Mouse (Mus musculus): ENCODE measurements at regions not wholly inside any gene's neighbourhood (a gene's known extent, or its start where the extent isn't known, plus 50 kb on each side); places are given as distances from the start of the nearest gene placed in this dataset.

DNA sequence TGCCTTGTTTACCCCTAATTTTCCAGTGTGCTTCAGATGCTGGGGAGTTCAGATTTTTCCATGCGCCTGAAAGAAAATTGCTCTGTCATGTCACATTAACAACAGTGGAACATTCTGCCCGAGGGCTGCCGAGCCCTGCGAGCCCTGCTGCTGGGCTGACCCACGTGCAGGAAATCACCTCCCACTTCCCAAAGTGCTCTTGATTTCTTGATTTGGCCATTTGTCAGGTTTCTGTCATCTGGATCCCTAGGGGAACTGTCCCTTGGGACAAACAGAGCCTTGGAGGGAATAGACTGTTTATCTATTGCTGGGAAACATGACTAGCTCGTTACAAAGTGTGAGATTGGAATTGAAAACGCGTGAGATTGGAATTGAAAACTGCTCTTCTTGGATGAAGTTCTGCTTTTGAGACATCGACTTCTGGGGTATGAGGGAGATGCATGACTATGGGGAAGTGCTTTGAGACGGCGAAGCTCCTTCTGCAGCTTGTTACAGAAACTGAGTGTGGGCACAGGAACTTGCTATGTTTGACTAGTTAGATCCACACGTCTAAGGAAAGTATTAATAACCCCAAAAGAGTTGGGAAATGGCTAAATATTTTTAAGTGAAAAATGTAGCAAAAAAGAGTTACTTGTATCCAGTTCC is 277.0 kb downstream of the Glrx3 start:
- WGBS, result 73% methylated on average over 12 of the region's 12 CpGs
- no peak for ATAC-seq (ENCODE audit: low FRiP score)
- no peak overlapping the region for H3K4me2 ChIP-seq

DNA sequence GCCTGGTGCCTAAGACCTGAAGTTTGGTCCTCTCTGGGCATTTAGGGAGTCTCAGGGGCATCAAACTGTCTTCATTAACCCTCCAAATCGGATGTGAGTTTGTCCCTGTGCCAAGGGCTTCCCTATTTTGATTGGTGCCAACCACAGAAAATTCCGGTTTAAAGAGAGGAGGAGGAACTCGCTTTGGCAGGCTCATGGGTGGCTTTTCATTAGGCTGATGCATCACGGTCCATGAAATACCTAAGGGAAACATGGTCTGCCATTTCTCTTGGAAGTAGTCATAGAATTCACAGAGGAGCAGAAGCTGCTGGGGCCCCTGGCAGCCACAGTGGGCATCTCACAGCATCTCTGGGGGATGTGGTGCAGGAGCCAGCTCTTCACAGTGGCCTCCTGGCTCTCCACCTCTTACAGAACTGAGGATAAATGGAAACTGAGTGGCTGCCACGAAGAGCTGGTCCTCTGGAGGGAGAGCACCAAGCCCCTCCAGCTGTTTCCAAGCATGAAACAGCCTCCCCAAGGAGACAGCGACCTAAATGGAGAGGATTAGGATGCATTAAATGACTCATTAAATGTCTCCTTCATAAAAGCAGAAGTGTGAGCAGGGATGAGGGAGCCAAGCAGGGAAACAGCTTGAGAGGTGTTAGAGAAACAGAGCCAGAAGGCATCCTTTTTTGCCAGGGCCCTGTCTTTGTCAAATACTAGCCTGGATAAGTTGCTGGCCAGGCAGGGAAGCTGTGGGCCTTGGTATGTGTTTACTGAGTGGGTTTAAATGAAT is 277.9 kb downstream of the Glrx3 start:
- Histone ChIP-seq H3K4me3 (ENCODE audit: low read depth, low read length) (no peak overlapping the region), H3K36me3 (ENCODE audit: control insufficient read depth, insufficient read depth, low read length) (no peaks in the 10 kb centered on the region), H3K9me3 (ENCODE audit: control insufficient read depth, low read length) (no peaks in the 10 kb centered on the region), H3K4me1 (ENCODE audit: control insufficient read depth, insufficient read depth, low read length) (no peaks in the 10 kb centered on the region), H3K9ac (ENCODE audit: low read length) (no peak overlapping the region), H3K27me3 (ENCODE audit: control insufficient read depth, insufficient read depth, low read length) (no peaks in the 10 kb centered on the region), H3K27ac (ENCODE audit: low read depth, low read length) (no peak overlapping the region), H3K4me2 (no peak overlapping the region)
- DNase-seq (ENCODE audit: low spot score, missing footprints), result no peak
- no peak for ATAC-seq (ENCODE audit: low FRiP score)
- 75% methylated on average over 6 of the region's 6 CpGs for WGBS

More for the DNA sequence above, 277.0 kb downstream of the Glrx3 start:
- Histone ChIP-seq H3K4me1 (ENCODE audit: control insufficient read depth, insufficient read depth, low read length) (no peaks in the 10 kb centered on the region), H3K9me3 (ENCODE audit: control insufficient read depth, low read length) (no peaks in the 10 kb centered on the region), H3K27me3 (ENCODE audit: control insufficient read depth, insufficient read depth, low read length) (no peaks in the 10 kb centered on the region), H3K4me3 (ENCODE audit: low read depth, low read length) (no peak overlapping the region), H3K9ac (ENCODE audit: low read length) (no peak overlapping the region), H3K27ac (ENCODE audit: low read depth, low read length) (no peak overlapping the region), H3K36me3 (ENCODE audit: control insufficient read depth, insufficient read depth, low read length) (no peaks in the 10 kb centered on the region)
- no peak for DNase-seq (ENCODE audit: low spot score, missing footprints)

DNA sequence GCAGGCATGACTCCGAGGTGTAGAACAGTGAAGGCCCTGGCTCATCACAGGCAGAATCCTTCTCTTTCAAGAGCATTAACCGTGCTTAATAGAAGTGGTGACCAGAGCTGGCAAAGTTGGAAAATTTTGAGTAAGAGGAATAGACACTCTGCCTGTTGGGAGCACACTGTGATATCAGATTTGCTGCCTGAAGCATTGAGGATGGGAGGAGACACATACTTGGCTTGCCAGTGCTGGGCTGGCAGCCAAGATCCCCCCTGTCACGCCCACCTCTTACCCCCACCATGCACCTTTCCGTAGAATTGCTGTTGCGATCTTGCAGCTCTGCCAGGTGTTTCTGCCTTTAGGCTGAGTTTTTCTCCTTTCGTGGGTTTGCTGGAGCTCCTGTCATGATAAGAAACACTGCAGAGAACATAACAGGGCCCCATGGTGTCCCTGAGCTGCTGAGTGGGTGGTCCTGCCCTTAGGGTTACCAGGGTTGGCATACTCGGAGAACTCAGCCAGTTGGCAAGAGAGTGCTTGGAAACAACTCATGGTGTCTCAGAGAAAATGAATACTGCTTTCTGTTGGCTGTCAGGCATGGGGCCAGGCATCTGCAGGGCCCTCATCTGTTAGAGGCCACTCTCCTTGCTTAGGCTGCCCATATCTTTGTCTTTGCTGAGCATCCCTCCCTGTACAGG is 286.1 kb downstream of the Glrx3 start:
- H3K36me3 ChIP-seq (ENCODE audit: control insufficient read depth, insufficient read depth, low read length), result no peaks in the 10 kb centered on the region
- WGBS, result 82% methylated on average over 7 of the region's 7 CpGs
- H3K9ac ChIP-seq (ENCODE audit: low read length), result no peak overlapping the region
- H3K4me3 ChIP-seq (ENCODE audit: low read depth, low read length), result no peak overlapping the region
- DNase-seq (ENCODE audit: low spot score, missing footprints) (no peak), ATAC-seq (ENCODE audit: low FRiP score) (no peak)
- no peak overlapping the region for H3K27ac ChIP-seq (ENCODE audit: low read depth, low read length)
- H3K9me3 ChIP-seq (ENCODE audit: control insufficient read depth, low read length), result no peaks in the 10 kb centered on the region
- no peak overlapping the region for H3K4me2 ChIP-seq
- no peaks in the 10 kb centered on the region for H3K4me1 ChIP-seq (ENCODE audit: control insufficient read depth, insufficient read depth, low read length)
- no peaks in the 10 kb centered on the region for H3K27me3 ChIP-seq (ENCODE audit: control insufficient read depth, insufficient read depth, low read length)

DNA sequence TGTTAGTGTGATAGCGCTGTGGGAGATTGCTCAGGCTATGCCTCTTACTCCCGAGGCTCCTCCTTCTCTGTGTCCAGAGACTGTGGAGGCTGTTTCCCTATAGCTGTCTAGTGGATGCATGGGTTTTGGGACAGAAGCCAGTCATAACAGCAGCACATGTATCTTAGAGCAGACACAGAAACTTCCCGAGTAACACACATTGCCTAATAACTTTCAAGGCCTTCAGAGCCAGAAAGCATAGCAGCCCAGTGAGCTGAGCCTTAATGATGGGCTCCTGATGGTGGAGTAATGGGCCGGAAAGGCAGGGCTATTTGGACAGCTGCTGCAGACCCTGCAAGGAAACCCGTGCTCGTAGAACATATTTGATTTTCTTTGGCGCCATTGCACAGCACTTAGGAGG is 288.6 kb downstream of the Glrx3 start:
- WGBS, result 85% methylated on average over 7 of the region's 7 CpGs

DNA sequence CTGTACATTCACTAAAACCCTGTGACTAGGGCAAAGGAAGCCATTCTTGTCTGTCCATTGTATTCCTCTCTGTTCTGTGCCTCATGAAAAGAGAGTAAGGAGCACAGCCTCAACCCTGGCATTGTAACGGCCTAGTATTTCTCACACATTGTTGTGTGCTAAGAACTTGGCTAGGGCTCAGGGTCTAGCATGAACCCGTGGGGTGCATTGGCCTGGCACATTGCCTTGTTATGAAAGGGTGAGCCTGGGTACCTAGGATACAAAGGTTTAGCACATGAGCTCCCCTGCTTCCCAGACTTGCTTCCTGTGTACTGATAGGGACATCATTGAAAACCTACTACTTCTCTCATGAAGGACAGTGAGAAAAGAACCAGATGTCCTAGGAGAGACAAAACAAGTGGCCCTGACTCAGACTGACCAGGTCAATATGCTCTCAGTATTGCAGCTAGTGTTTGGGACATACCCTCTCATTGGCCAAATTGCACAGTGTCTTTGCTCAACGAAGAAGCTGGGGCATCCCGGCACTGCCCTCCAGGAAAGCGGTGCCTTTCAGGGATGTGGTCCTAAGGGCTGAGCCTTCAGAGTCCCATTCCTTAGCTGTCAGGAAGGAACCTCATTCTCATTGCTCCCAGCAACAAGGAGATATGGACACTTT is 298.6 kb downstream of the Glrx3 start:
- Histone ChIP-seq H3K4me1 (ENCODE audit: control insufficient read depth, insufficient read depth, low read length) (no peaks in the 10 kb centered on the region), H3K4me3 (ENCODE audit: low read depth, low read length) (no peak overlapping the region), H3K27me3 (ENCODE audit: control insufficient read depth, insufficient read depth, low read length) (no peaks in the 10 kb centered on the region), H3K9me3 (ENCODE audit: control insufficient read depth, low read length) (no peaks in the 10 kb centered on the region), H3K4me2 (no peak overlapping the region), H3K36me3 (ENCODE audit: control insufficient read depth, insufficient read depth, low read length) (no peaks in the 10 kb centered on the region), H3K9ac (ENCODE audit: low read length) (no peak overlapping the region), H3K27ac (ENCODE audit: low read depth, low read length) (no peak overlapping the region)
- WGBS, result 95% methylated on average over 5 of the region's 5 CpGs
- no peak for ATAC-seq (ENCODE audit: low FRiP score)
- no peak for DNase-seq (ENCODE audit: low spot score, missing footprints)

More for the DNA sequence above, 288.6 kb downstream of the Glrx3 start:
- DNase-seq (ENCODE audit: low spot score, missing footprints), result no peak
- no peak for ATAC-seq (ENCODE audit: low FRiP score)
- no peaks in the 10 kb centered on the region for H3K4me1 ChIP-seq (ENCODE audit: control insufficient read depth, insufficient read depth, low read length)
- H3K9me3 ChIP-seq (ENCODE audit: control insufficient read depth, low read length), result no peaks in the 10 kb centered on the region
- H3K9ac ChIP-seq (ENCODE audit: low read length), result no peak overlapping the region
- H3K4me3 ChIP-seq (ENCODE audit: low read depth, low read length), result no peak overlapping the region
- H3K27ac ChIP-seq (ENCODE audit: low read depth, low read length), result no peak overlapping the region
- no peaks in the 10 kb centered on the region for H3K27me3 ChIP-seq (ENCODE audit: control insufficient read depth, insufficient read depth, low read length)
- H3K4me2 ChIP-seq, result no peak overlapping the region
- no peaks in the 10 kb centered on the region for H3K36me3 ChIP-seq (ENCODE audit: control insufficient read depth, insufficient read depth, low read length)

DNA sequence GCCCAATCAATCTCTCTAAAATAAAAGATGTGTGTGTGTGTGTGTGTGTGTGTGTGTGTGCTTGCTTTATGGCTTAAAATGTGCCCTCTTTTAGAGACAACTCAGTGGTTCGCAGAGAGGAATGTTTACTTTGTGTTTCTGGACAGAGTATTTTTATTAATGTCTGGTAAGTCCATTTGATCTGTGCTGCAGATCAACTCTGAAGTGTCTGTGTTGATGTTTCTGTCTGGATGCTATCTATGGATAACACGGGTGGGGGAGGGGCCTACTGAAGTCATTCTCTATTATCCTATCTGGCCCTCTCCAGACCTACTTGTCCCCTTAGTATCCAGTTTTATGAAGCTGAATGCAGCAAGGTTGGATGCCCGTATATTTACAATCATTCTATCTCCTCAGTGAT is 304.3 kb downstream of the Glrx3 start:
- 86% methylated on average over 3 of the region's 3 CpGs for WGBS
- Histone ChIP-seq H3K9ac (ENCODE audit: low read length) (no peak overlapping the region), H3K36me3 (ENCODE audit: control insufficient read depth, insufficient read depth, low read length) (no peaks in the 10 kb centered on the region), H3K9me3 (ENCODE audit: control insufficient read depth, low read length) (no peaks in the 10 kb centered on the region), H3K4me3 (ENCODE audit: low read depth, low read length) (no peak overlapping the region), H3K27ac (ENCODE audit: low read depth, low read length) (no peak overlapping the region), H3K4me1 (ENCODE audit: control insufficient read depth, insufficient read depth, low read length) (no peaks in the 10 kb centered on the region), H3K27me3 (ENCODE audit: control insufficient read depth, insufficient read depth, low read length) (no peaks in the 10 kb centered on the region), H3K4me2 (no peak overlapping the region)
- ATAC-seq (ENCODE audit: low FRiP score), result no peak
- DNase-seq (ENCODE audit: low spot score, missing footprints), result no peak

DNA sequence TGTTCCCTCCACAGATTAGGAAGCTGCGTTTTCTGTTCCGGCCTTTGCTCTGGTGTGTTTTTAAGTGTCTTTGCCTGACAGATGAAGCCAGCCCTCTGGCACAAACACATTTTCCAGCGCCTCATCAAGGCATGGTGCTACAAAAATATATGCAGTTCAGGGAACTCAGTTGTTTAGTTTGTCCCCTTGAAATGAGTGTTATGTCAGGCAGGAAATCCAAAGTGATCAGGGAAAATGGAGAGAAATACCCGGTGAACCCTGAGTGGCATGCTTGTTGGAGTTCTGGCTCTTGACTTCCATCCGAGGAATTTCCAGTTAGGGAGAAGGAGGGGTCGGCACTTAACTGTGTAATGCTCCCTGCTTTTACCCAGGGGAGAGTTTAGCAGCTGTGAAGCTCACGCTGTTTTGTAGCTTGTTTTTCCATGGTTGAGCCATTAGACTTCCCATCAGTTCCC is 304.9 kb downstream of the Glrx3 start:
- Histone ChIP-seq H3K27ac (ENCODE audit: low read depth, low read length) (no peak overlapping the region), H3K36me3 (ENCODE audit: control insufficient read depth, insufficient read depth, low read length) (no peaks in the 10 kb centered on the region), H3K9me3 (ENCODE audit: control insufficient read depth, low read length) (no peaks in the 10 kb centered on the region), H3K4me2 (no peak overlapping the region), H3K9ac (ENCODE audit: low read length) (no peak overlapping the region), H3K27me3 (ENCODE audit: control insufficient read depth, insufficient read depth, low read length) (no peaks in the 10 kb centered on the region), H3K4me1 (ENCODE audit: control insufficient read depth, insufficient read depth, low read length) (no peaks in the 10 kb centered on the region), H3K4me3 (ENCODE audit: low read depth, low read length) (no peak overlapping the region)
- WGBS, result 69% methylated on average over 7 of the region's 7 CpGs
- ATAC-seq (ENCODE audit: low FRiP score) (no peak), DNase-seq (ENCODE audit: low spot score, missing footprints) (no peak)

DNA sequence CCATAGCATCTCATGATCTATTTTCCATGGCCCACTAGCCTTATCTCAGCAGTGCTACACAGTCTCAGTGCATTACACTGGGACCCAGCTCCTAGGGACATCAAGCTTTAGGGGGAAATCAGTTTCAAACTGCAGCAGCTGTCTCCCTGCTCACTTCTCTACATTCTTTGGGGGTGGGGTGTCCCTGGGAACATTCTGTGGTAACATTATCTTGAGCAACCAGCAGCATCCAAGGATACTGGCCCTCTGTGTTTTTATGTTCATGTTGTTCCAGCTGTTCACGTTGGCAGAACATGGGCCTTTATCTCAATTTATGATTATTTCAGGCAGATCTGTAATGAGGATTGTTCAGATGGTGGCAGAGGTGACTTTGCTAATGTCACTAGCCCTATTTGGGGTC is 308.2 kb downstream of the Glrx3 start:
- Histone ChIP-seq H3K9me3 (ENCODE audit: control insufficient read depth, low read length) (no peaks in the 10 kb centered on the region), H3K36me3 (ENCODE audit: control insufficient read depth, insufficient read depth, low read length) (no peaks in the 10 kb centered on the region), H3K4me3 (ENCODE audit: low read depth, low read length) (no peak overlapping the region), H3K4me2 (no peak overlapping the region), H3K9ac (ENCODE audit: low read length) (no peak overlapping the region), H3K27me3 (ENCODE audit: control insufficient read depth, insufficient read depth, low read length) (no peaks in the 10 kb centered on the region), H3K27ac (ENCODE audit: low read depth, low read length) (no peak overlapping the region), H3K4me1 (ENCODE audit: control insufficient read depth, insufficient read depth, low read length) (no peaks in the 10 kb centered on the region)
- ATAC-seq (ENCODE audit: low FRiP score) (no peak), DNase-seq (ENCODE audit: low spot score, missing footprints) (no peak)
- WGBS, result 77% methylated on average over 1 of the region's 1 CpGs

DNA sequence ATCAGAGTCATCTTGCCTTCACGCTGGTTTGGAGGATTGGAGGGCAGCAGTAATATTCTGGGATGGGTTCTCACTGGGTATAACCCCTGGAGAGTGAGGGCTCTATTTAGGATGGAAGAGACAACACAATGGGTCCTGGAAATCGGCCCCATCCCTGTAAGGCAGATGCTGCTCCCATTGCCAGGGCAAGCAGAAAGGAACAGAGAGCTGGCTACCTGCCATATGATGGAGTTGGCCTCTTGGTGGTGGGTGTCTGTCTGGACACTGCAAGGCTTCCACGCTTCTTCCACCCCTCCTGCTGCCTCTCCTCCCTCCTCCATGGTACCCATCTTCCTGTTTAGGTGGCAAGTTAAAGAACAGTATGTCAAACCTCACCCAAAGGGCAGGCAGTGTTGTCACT is 308.6 kb downstream of the Glrx3 start:
- DNase-seq (ENCODE audit: low spot score, missing footprints) (no peak), ATAC-seq (ENCODE audit: low FRiP score) (no peak)
- Histone ChIP-seq H3K4me2 (no peak overlapping the region), H3K27ac (ENCODE audit: low read depth, low read length) (no peak overlapping the region), H3K36me3 (ENCODE audit: control insufficient read depth, insufficient read depth, low read length) (no peaks in the 10 kb centered on the region), H3K4me3 (ENCODE audit: low read depth, low read length) (no peak overlapping the region), H3K9me3 (ENCODE audit: control insufficient read depth, low read length) (no peaks in the 10 kb centered on the region), H3K4me1 (ENCODE audit: control insufficient read depth, insufficient read depth, low read length) (no peaks in the 10 kb centered on the region), H3K9ac (ENCODE audit: low read length) (no peak overlapping the region), H3K27me3 (ENCODE audit: control insufficient read depth, insufficient read depth, low read length) (no peaks in the 10 kb centered on the region)
- WGBS, result 79% methylated on average over 3 of the region's 3 CpGs
